Mouse (Mus musculus) embryonic facial prominence, embryonic 12.5 days (tissue): Measurements from ENCODE around the gene Hoxc8. TPM values are rescaled to one million over a fixed set of nuclear protein-coding genes. Genes with fewer than 3 reads are reported as not detected.

ENCODE experiments used
- ATAC-seq: fragments of 200-750 bp; cut with Nextera tagmentation; 2 replicates; pipeline ENCODE4 v1.8.0; 2017; ENCODE audit not compliant: insufficient number of reproducible peaks, insufficient read depth, low FRiP score, low TSS enrichment
- H3K27ac ChIP-seq: fragments of 300-500 bp; sonication (generic); 2 replicates; pipeline ENCODE4 v1.5.1; 2016; ENCODE audit warnings: mild to moderate bottlenecking
- H3K27me3 ChIP-seq: fragments of 300-500 bp; sonication (generic); 2 replicates; pipeline ENCODE4 v1.6.1; 2016; ENCODE audit warnings: mild to moderate bottlenecking, moderate library complexity
- H3K36me3 ChIP-seq: fragments of 300-500 bp; sonication (generic); 2 replicates; pipeline ENCODE4 v1.6.1; 2016; ENCODE audit warnings: mild to moderate bottlenecking
- H3K4me1 ChIP-seq: fragments of 300-500 bp; sonication (generic); 2 replicates; pipeline ENCODE4 v1.6.1; 2016
- H3K4me2 ChIP-seq: fragments of 300-500 bp; sonication (generic); replicated peaks from 2 replicates; pipeline ENCODE4 v1.6.1; 2016; ENCODE audit warnings: mild to moderate bottlenecking, moderate library complexity
- H3K4me3 ChIP-seq: fragments of 300-500 bp; sonication (generic); 2 replicates; pipeline ENCODE4 v1.5.1; 2016; ENCODE audit warnings: mild to moderate bottlenecking
- H3K9ac ChIP-seq: fragments of 300-500 bp; sonication (generic); 2 replicates; pipeline ENCODE4 v1.6.1; 2016; ENCODE audit warnings: mild to moderate bottlenecking, moderate library complexity
- H3K9me3 ChIP-seq: fragments of 300-500 bp; sonication (generic); 2 replicates; pipeline ENCODE4 v1.6.1; 2016; ENCODE audit warnings: mild to moderate bottlenecking, moderate library complexity
- WGBS: fragments of 180-500 bp; shearing (Covaris S2); methylation state at CpG from one replicate; pipeline ENCODE4 v1.1.7; 2016; 5-methylcytosine and 5-hydroxymethylcytosine counted together
- polyA plus RNA-seq: library from polyadenylated mRNA; unstranded; fragments of >200 nt; fragmentation: Nextera tagmentation; extraction: Ambion mirVana; gene quantifications from 2 replicates; pipeline ENCODE4 v1.2.1, GENCODE M21; 2016

The Hoxc8 gene
- polyA plus RNA-seq, 1 experiment from 2014 or later, result not detected

GRCm38 (mm10) chr15:102991782-102992181 lies 1.4 kb downstream of the Hoxc8 start:
- no peak overlapping the region for H3K4me2 ChIP-seq
- WGBS, result under 1% methylated on average over 7 of the region's 7 CpGs
- no peak overlapping the region for H3K27ac ChIP-seq
- H3K27me3 ChIP-seq, result peaks cover 98% of the 10 kb centered on the region
- 0 out of 2 replicates have a peak, but pooled peaks cover 4% of the 10 kb centered on the region for H3K4me1 ChIP-seq
- no peak overlapping the region for H3K4me3 ChIP-seq
- no peak overlapping the region for H3K9ac ChIP-seq
- no peaks in the 10 kb centered on the region for H3K36me3 ChIP-seq
- no peak for ATAC-seq
- H3K9me3 ChIP-seq, result no peaks in the 10 kb centered on the region

GRCm38 (mm10) chr15:102992206-102992605 lies 1.8 kb downstream of the Hoxc8 start:
- H3K27me3 ChIP-seq, result peaks cover 96% of the 10 kb centered on the region
- H3K27ac ChIP-seq, result no peak overlapping the region
- no peaks in the 10 kb centered on the region for H3K36me3 ChIP-seq
- H3K4me3 ChIP-seq, result no peak overlapping the region
- 1% methylated on average over 11 of the region's 11 CpGs for WGBS
- H3K4me1 ChIP-seq, result 0 out of 2 replicates have a peak, but pooled peaks cover 4% of the 10 kb centered on the region
- no peak for ATAC-seq
- H3K9ac ChIP-seq, result no peak overlapping the region
- H3K9me3 ChIP-seq, result no peaks in the 10 kb centered on the region
- no peak overlapping the region for H3K4me2 ChIP-seq

- Histone ChIP-seq H3K4me3 (no peak overlapping the region), H3K27ac (no peak overlapping the region), H3K27me3 (peaks cover 96% of the 10 kb centered on the region), H3K9me3 (no peaks in the 10 kb centered on the region), H3K4me2 (no peak overlapping the region), H3K4me1 (0 out of 2 replicates have a peak, but pooled peaks cover 4% of the 10 kb centered on the region), H3K9ac (no peak overlapping the region), H3K36me3 (no peaks in the 10 kb centered on the region)
- 7% methylated on average over 3 of the region's 3 CpGs for WGBS
- no peak for ATAC-seq
Measured at GRCm38 (mm10) chr15:102992863-102993262, 2.5 kb downstream of the Hoxc8 start.

GRCm38 (mm10) chr15:102996548-102996947 lies 6.1 kb downstream of the Hoxc8 start:
- peaks cover 11% of the 10 kb centered on the region for H3K4me1 ChIP-seq
- WGBS, result 2% methylated on average over 9 of the region's 9 CpGs
- no peak overlapping the region for H3K27ac ChIP-seq
- H3K9me3 ChIP-seq, result no peaks in the 10 kb centered on the region
- peaks cover 96% of the 10 kb centered on the region for H3K27me3 ChIP-seq
- H3K36me3 ChIP-seq, result no peaks in the 10 kb centered on the region
- H3K9ac ChIP-seq, result no peak overlapping the region
- no peak overlapping the region for H3K4me3 ChIP-seq
- H3K4me2 ChIP-seq, result no peak overlapping the region
- ATAC-seq, result no peak

- Histone ChIP-seq H3K36me3 (no peaks in the 10 kb centered on the region), H3K4me2 (no peak overlapping the region), H3K27ac (no peak overlapping the region), H3K4me1 (peaks cover 11% of the 10 kb centered on the region), H3K4me3 (no peak overlapping the region), H3K9ac (no peak overlapping the region), H3K9me3 (no peaks in the 10 kb centered on the region), H3K27me3 (peaks cover 96% of the 10 kb centered on the region)
- whole genome bisulfite sequencing, result 0% methylated on average over 3 of the region's 3 CpGs
- ATAC-seq, result no peak
Measured at GRCm38 (mm10) chr15:102997431-102997830, 7.0 kb downstream of the Hoxc8 start.

GRCm38 (mm10) chr15:102997939-102998355 lies 7.5 kb downstream of the Hoxc8 start, which contains the start of gene Hoxc6:
TSS of gene Hoxc6 (plus strand) at chr15:102998257.
- H3K9me3 ChIP-seq, result no peaks in the 10 kb centered on the region
- ATAC-seq, result no peak
- WGBS, result 1% methylated on average over 19 of the region's 19 CpGs
- H3K9ac ChIP-seq, result no peak within 1 kb of the TSS
- no peak within 1 kb of the TSS for H3K27ac ChIP-seq
- peak within 1 kb of the TSS; percentile 35 for H3K4me3 ChIP-seq
- H3K4me2 ChIP-seq, result peak within 1 kb of the TSS; percentile 61
- peaks cover 11% of the 10 kb centered on the region for H3K4me1 ChIP-seq
- H3K36me3 ChIP-seq, result no peaks in the 10 kb centered on the region
- H3K27me3 ChIP-seq, result peaks cover 96% of the 10 kb centered on the region

GRCm38 (mm10) chr15:102998608-102999182 lies 8.3 kb downstream of the Hoxc8 start:
- H3K36me3 ChIP-seq, result no peaks in the 10 kb centered on the region
- no peak for ATAC-seq

GRCm38 (mm10) chr15:102999183-102999831 lies 8.9 kb downstream of the Hoxc8 start:
- H3K9ac ChIP-seq, result no peak overlapping the region

More at GRCm38 (mm10) chr15:102998608-102999182, 8.3 kb downstream of the Hoxc8 start:
- peak overlapping the region; percentile 35 for H3K4me3 ChIP-seq
- H3K4me2 ChIP-seq, result peak overlapping the region; percentile 61
- no peaks in the 10 kb centered on the region for H3K9me3 ChIP-seq
- H3K27me3 ChIP-seq, result peaks cover 98% of the 10 kb centered on the region
- 1% methylated on average over 19 of the region's 19 CpGs for WGBS
- H3K27ac ChIP-seq, result no peak overlapping the region
- H3K4me1 ChIP-seq, result peaks cover 11% of the 10 kb centered on the region
- H3K9ac ChIP-seq, result no peak overlapping the region

GRCm38 (mm10) chr15:102999955-103000354 lies 9.5 kb downstream of the Hoxc8 start:
- Histone ChIP-seq H3K4me1 (peaks cover 11% of the 10 kb centered on the region), H3K36me3 (no peaks in the 10 kb centered on the region), H3K4me2 (no peak overlapping the region), H3K27me3 (peaks cover 98% of the 10 kb centered on the region), H3K9me3 (no peaks in the 10 kb centered on the region), H3K9ac (no peak overlapping the region), H3K27ac (no peak overlapping the region), H3K4me3 (no peak overlapping the region)
- 2% methylated on average over 11 of the region's 11 CpGs for WGBS
- ATAC-seq, result no peak

More at GRCm38 (mm10) chr15:102999183-102999831, 8.9 kb downstream of the Hoxc8 start:
- WGBS, result under 1% methylated on average over 33 of the region's 33 CpGs
- Histone ChIP-seq H3K4me3 (peak overlapping the region; percentile 35), H3K4me2 (peak overlapping the region; percentile 61), H3K4me1 (peaks cover 11% of the 10 kb centered on the region), H3K9me3 (no peaks in the 10 kb centered on the region), H3K36me3 (no peaks in the 10 kb centered on the region), H3K27ac (no peak overlapping the region), H3K27me3 (peaks cover 98% of the 10 kb centered on the region)
- ATAC-seq, result no peak

- ATAC-seq, result no peak
Measured at GRCm38 (mm10) chr15:103000501-103000901, 10.1 kb downstream of the Hoxc8 start.

GRCm38 (mm10) chr15:103001370-103001769 lies 11.0 kb downstream of the Hoxc8 start:
- Histone ChIP-seq H3K9ac (no peak overlapping the region), H3K4me2 (no peak overlapping the region), H3K27ac (no peak overlapping the region), H3K27me3 (peaks cover 98% of the 10 kb centered on the region), H3K4me1 (peaks cover 11% of the 10 kb centered on the region), H3K9me3 (no peaks in the 10 kb centered on the region), H3K36me3 (no peaks in the 10 kb centered on the region), H3K4me3 (no peak overlapping the region)
- 15% methylated on average over 2 of the region's 2 CpGs for WGBS
- ATAC-seq, result no peak

More at GRCm38 (mm10) chr15:103000501-103000901, 10.1 kb downstream of the Hoxc8 start:
- under 1% methylated on average over 24 of the region's 24 CpGs for WGBS
- no peak overlapping the region for H3K9ac ChIP-seq
- H3K36me3 ChIP-seq, result no peaks in the 10 kb centered on the region
- H3K9me3 ChIP-seq, result no peaks in the 10 kb centered on the region
- H3K4me3 ChIP-seq, result no peak overlapping the region
- H3K27me3 ChIP-seq, result peaks cover 98% of the 10 kb centered on the region
- H3K4me2 ChIP-seq, result no peak overlapping the region
- peaks cover 11% of the 10 kb centered on the region for H3K4me1 ChIP-seq
- no peak overlapping the region for H3K27ac ChIP-seq

GRCm38 (mm10) chr15:103002156-103002555 lies 11.7 kb downstream of the Hoxc8 start:
- Histone ChIP-seq H3K9ac (no peak overlapping the region), H3K9me3 (no peaks in the 10 kb centered on the region), H3K4me2 (no peak overlapping the region), H3K4me1 (peaks cover 11% of the 10 kb centered on the region), H3K4me3 (no peak overlapping the region), H3K27ac (no peak overlapping the region), H3K27me3 (peaks cover 100% of the 10 kb centered on the region), H3K36me3 (no peaks in the 10 kb centered on the region)
- WGBS, result 1% methylated on average over 4 of the region's 4 CpGs
- ATAC-seq, result no peak
